Mouse (Mus musculus) megakaryocyte, embryonic 14.5 days (primary cell): ENCODE measurements at regions not wholly inside any gene's neighbourhood (a gene's known extent, or its start where the extent isn't known, plus 50 kb on each side); places are given as distances from the start of the nearest gene placed in this dataset.
"Not testable (repeated sequence)": the region's sequence is repeated elsewhere in the genome, so short reads cannot be mapped to it uniquely, and the experiment has no call there.

Experiments used
- H3K27me3 ChIP-seq: replicated peaks from 2 replicates; pipeline ENCODE3; 2012; ENCODE audit warnings: inconsistent platforms
- H3K36me3 ChIP-seq: replicated peaks from 2 replicates; pipeline ENCODE3; 2012; ENCODE audit warnings: low read length, inconsistent platforms, mixed read lengths
- H3K4me1 ChIP-seq: 2 replicates; pipeline ENCODE4 v1.6.1; 2012; ENCODE audit warnings: inconsistent platforms
- H3K4me3 ChIP-seq: replicated peaks from 2 replicates; pipeline ENCODE3; 2012; ENCODE audit warnings: moderate library complexity, mild to moderate bottlenecking, inconsistent platforms
- H3K9me3 ChIP-seq: 2 replicates; pipeline ENCODE4 v1.6.1; 2012; ENCODE audit warnings: inconsistent platforms
- FLI1 ChIP-seq: IDR thresholded peaks from 2 replicates; pipeline ENCODE4 v1.6.1; 2012; ENCODE audit warnings: low read length, inconsistent platforms, mixed read lengths
- GATA1 ChIP-seq: IDR thresholded peaks from 3 replicates; pipeline ENCODE4 v1.6.1; 2012; ENCODE audit warnings: mixed read lengths, low read length, inconsistent platforms, borderline replicate concordance

- Histone ChIP-seq H3K4me1 (no peaks in the 10 kb centered on the region), H3K4me3 (no peak overlapping the region), H3K9me3 (no peaks in the 10 kb centered on the region), H3K27me3 (peaks cover 2% of the 10 kb centered on the region), H3K36me3 (no peaks in the 10 kb centered on the region)
- TF ChIP-seq FLI1, result no peak
Measured at GRCm38 (mm10) chr14:53832553-53832952, 421.4 kb downstream of the Dad1 start.

- TF ChIP-seq GATA1 (no peak), FLI1 (no peak)
- no peaks in the 10 kb centered on the region for H3K9me3 ChIP-seq
Measured at GRCm38 (mm10) chr14:53831651-53832050, 422.3 kb downstream of the Dad1 start.

GRCm38 (mm10) chr14:53830717-53831116 lies 423.2 kb downstream of the Dad1 start:
- Histone ChIP-seq H3K4me1 (no peaks in the 10 kb centered on the region), H3K9me3 (no peaks in the 10 kb centered on the region), H3K27me3 (peaks cover 2% of the 10 kb centered on the region), H3K36me3 (no peaks in the 10 kb centered on the region), H3K4me3 (no peak overlapping the region)
- TF ChIP-seq FLI1 (no peak), GATA1 (no peak)

More at GRCm38 (mm10) chr14:53831651-53832050, 422.3 kb downstream of the Dad1 start:
- Histone ChIP-seq H3K4me3 (no peak overlapping the region), H3K27me3 (peaks cover 2% of the 10 kb centered on the region), H3K4me1 (no peaks in the 10 kb centered on the region), H3K36me3 (no peaks in the 10 kb centered on the region)

- Histone ChIP-seq H3K4me3 (no peak overlapping the region), H3K36me3 (no peaks in the 10 kb centered on the region), H3K9me3 (no peaks in the 10 kb centered on the region), H3K4me1 (no peaks in the 10 kb centered on the region), H3K27me3 (peaks cover 2% of the 10 kb centered on the region)
- no peak for TF ChIP-seq GATA1
- TF ChIP-seq FLI1, result no peak
Measured at GRCm38 (mm10) chr14:53826782-53827181, 427.1 kb downstream of the Dad1 start.

GRCm38 (mm10) chr14:53806231-53806630 lies 447.7 kb downstream of the Dad1 start:
- no peak overlapping the region for H3K4me3 ChIP-seq
- H3K9me3 ChIP-seq, result peaks cover 3% of the 10 kb centered on the region; the same call in 1 of the 2 replicates
- peaks cover 54% of the 10 kb centered on the region for H3K4me1 ChIP-seq
- TF ChIP-seq GATA1 (no peak), FLI1 (no peak)
- H3K27me3 ChIP-seq, result no peaks in the 10 kb centered on the region
- peaks cover 3% of the 10 kb centered on the region for H3K36me3 ChIP-seq

- Histone ChIP-seq H3K4me1 (peaks cover 73% of the 10 kb centered on the region), H3K36me3 (peaks cover 3% of the 10 kb centered on the region), H3K27me3 (no peaks in the 10 kb centered on the region), H3K4me3 (peak overlapping the region; percentile 78), H3K9me3 (no peaks in the 10 kb centered on the region)
- TF ChIP-seq GATA1 (no peak), FLI1 (no peak)
Measured at GRCm38 (mm10) chr14:53803698-53804620, 449.9 kb downstream of the Dad1 start.

GRCm38 (mm10) chr14:53802547-53802946 lies 451.4 kb downstream of the Dad1 start:
- H3K4me3 ChIP-seq, result peak overlapping the region; percentile 50
- TF ChIP-seq GATA1, result no peak
- no peak for TF ChIP-seq FLI1
- peaks cover 76% of the 10 kb centered on the region for H3K4me1 ChIP-seq
- no peaks in the 10 kb centered on the region for H3K27me3 ChIP-seq
- 0 out of 2 replicates have a peak, but pooled peaks cover 2% of the 10 kb centered on the region for H3K9me3 ChIP-seq
- peaks cover 16% of the 10 kb centered on the region for H3K36me3 ChIP-seq

- Histone ChIP-seq H3K4me1 (peaks cover 82% of the 10 kb centered on the region), H3K4me3 (no peak overlapping the region), H3K27me3 (no peaks in the 10 kb centered on the region), H3K36me3 (peaks cover 33% of the 10 kb centered on the region), H3K9me3 (0 out of 2 replicates have a peak, but pooled peaks cover 3% of the 10 kb centered on the region)
- TF ChIP-seq GATA1 (no peak), FLI1 (no peak)
Measured at GRCm38 (mm10) chr14:53800508-53801136, 453.3 kb downstream of the Dad1 start.

- not testable (repeated sequence) for H3K9me3 ChIP-seq, H3K27me3 ChIP-seq
- Histone ChIP-seq H3K36me3 (peaks cover 29% of the 10 kb centered on the region), H3K4me1 (peaks cover 81% of the 10 kb centered on the region), H3K4me3 (peak overlapping the region; percentile 92)
Measured at GRCm38 (mm10) chr14:53795160-53795559, 458.7 kb downstream of the Dad1 start.

- TF ChIP-seq GATA1 (no peak), FLI1 (no peak)
- Histone ChIP-seq H3K36me3 (peaks cover 29% of the 10 kb centered on the region), H3K4me1 (peaks cover 79% of the 10 kb centered on the region), H3K9me3 (0 out of 2 replicates have a peak, but pooled peaks cover 3% of the 10 kb centered on the region), H3K4me3 (peak overlapping the region; percentile 53), H3K27me3 (no peaks in the 10 kb centered on the region)
Measured at GRCm38 (mm10) chr14:53794527-53794926, 459.4 kb downstream of the Dad1 start.

GRCm38 (mm10) chr14:53792432-53792831 lies 461.5 kb downstream of the Dad1 start:
- Histone ChIP-seq H3K4me1 (peaks cover 61% of the 10 kb centered on the region), H3K36me3 (peaks cover 15% of the 10 kb centered on the region)
- H3K4me3 ChIP-seq, H3K9me3 ChIP-seq, H3K27me3 ChIP-seq: not testable (repeated sequence)

- not testable (repeated sequence) for H3K27me3 ChIP-seq, H3K36me3 ChIP-seq, H3K4me3 ChIP-seq, H3K9me3 ChIP-seq
- peaks cover 28% of the 10 kb centered on the region for H3K4me1 ChIP-seq
Measured at GRCm38 (mm10) chr14:53785547-53785946, 468.4 kb downstream of the Dad1 start.
